Mouse (Mus musculus) testis, adult 2 months (tissue): ENCODE measurements around the gene Sgk2.

Source experiments
- CTCF ChIP-seq: fragments of 200-500 bp; IDR thresholded peaks from 2 replicates; pipeline ENCODE4 v1.5.1; 2012; ENCODE audit warnings: low read depth, mild to moderate bottlenecking, inconsistent platforms, low read length, moderate library complexity; ENCODE audit not compliant: control insufficient read depth, insufficient read depth, insufficient replicate concordance
- POLR2A ChIP-seq: fragments of 200-500 bp; IDR thresholded peaks from 2 replicates; pipeline ENCODE4 v1.6.1; 2012; ENCODE audit warnings: low read depth, mild to moderate bottlenecking, inconsistent platforms, low read length, moderate library complexity; ENCODE audit not compliant: control insufficient read depth

GRCm38 (mm10) chr2:163049116-163049515 is 62.0 kb downstream of the Sgk2 start:
- TF ChIP-seq CTCF (no peak), POLR2A (no peak)
